Mouse (Mus musculus) CH12.LX (cell line): ENCODE measurements around the gene Gm30083. TPM values are rescaled to one million over a fixed set of nuclear protein-coding genes. Genes with fewer than 3 reads are reported as not detected.

Source experiments
- DNase-seq: peaks from one replicate; pipeline ENCODE4 v3.0.0-alpha.2; 2013; ENCODE audit errors: extremely low read depth
- H3K27ac ChIP-seq: 2 replicates; pipeline ENCODE4 v1.5.1; 2012; ENCODE audit warnings: low read depth, mild to moderate bottlenecking, control low read depth, moderate library complexity; ENCODE audit not compliant: insufficient read depth
- H3K27me3 ChIP-seq: replicated peaks from 2 replicates; pipeline ENCODE3; 2012; ENCODE audit warnings: inconsistent platforms
- H3K36me3 ChIP-seq, 2 experiments: replicated peaks in 1 of 2; 2 replicates each; pipeline versions ENCODE3 to v1.6.1; 2012; ENCODE audit warnings: inconsistent platforms in 1 of 2, low read length in 1 of 2, mild to moderate bottlenecking in 1 of 2, mixed read lengths in 1 of 2, moderate library complexity in 1 of 2; ENCODE audit not compliant: control insufficient read depth in 1 of 2, insufficient read depth in 1 of 2
- H3K4me1 ChIP-seq, 2 experiments: 2 replicates each; pipeline ENCODE4 v1.6.1; 2012; ENCODE audit warnings: inconsistent platforms in 1 of 2, moderate library complexity in 1 of 2; ENCODE audit not compliant: insufficient read depth in 2 of 2, control insufficient read depth in 1 of 2
- H3K4me2 ChIP-seq: 2 replicates; pipeline ENCODE4 v1.6.1; 2012; ENCODE audit warnings: low read depth, mild to moderate bottlenecking, control low read depth; ENCODE audit not compliant: poor library complexity, insufficient read depth, severe bottlenecking
- H3K4me3 ChIP-seq, 3 experiments: fragments of 150-350 bp in 1 of 3; sonication (generic) in 1 of 3; replicated peaks in 1 of 3; 2 replicates each; pipeline versions ENCODE3 to v1.5.1; 2011 to 2012; ENCODE audit warnings: low read depth in 2 of 3, low read length in 2 of 3, mild to moderate bottlenecking in 2 of 3, moderate library complexity in 2 of 3, control low read depth in 1 of 3, improper control_type of control experiment in 1 of 3, inconsistent platforms in 1 of 3, mixed read lengths in 1 of 3; ENCODE audit not compliant: poor library complexity in 1 of 3
- H3K79me2 ChIP-seq: replicated peaks from 2 replicates; pipeline ENCODE4 v1.6.1; 2012; ENCODE audit warnings: mild to moderate bottlenecking, moderate library complexity; ENCODE audit not compliant: control insufficient read depth, poor library complexity, insufficient read depth, severe bottlenecking; ENCODE audit errors: extremely low read depth
- H3K9ac ChIP-seq: 2 replicates; pipeline ENCODE4 v1.6.1; 2012; ENCODE audit warnings: low read depth, mild to moderate bottlenecking, control low read depth, moderate library complexity; ENCODE audit not compliant: insufficient read depth
- H3K9me3 ChIP-seq: replicated peaks from 2 replicates; pipeline ENCODE3; 2012; ENCODE audit warnings: low read length, inconsistent platforms, mixed read lengths
- BHLHE40 ChIP-seq: IDR thresholded peaks from 2 replicates; pipeline ENCODE4 v1.6.1; 2011; ENCODE audit warnings: mild to moderate bottlenecking, low read depth, low read length, improper control_type of control experiment
- CHD2 ChIP-seq: IDR thresholded peaks from 2 replicates; pipeline ENCODE4 v1.6.1; 2011; ENCODE audit warnings: low read length, improper control_type of control experiment
- E2F4 ChIP-seq: IDR thresholded peaks from 2 replicates; pipeline ENCODE4 v1.6.1; 2011; ENCODE audit warnings: low read depth, low read length, improper control_type of control experiment; ENCODE audit not compliant: insufficient replicate concordance
- EP300 ChIP-seq: IDR thresholded peaks from 2 replicates; pipeline ENCODE4 v1.6.1; 2011; ENCODE audit warnings: low read length, improper control_type of control experiment
- GABPA ChIP-seq: IDR thresholded peaks from 2 replicates; pipeline ENCODE4 v1.6.1; 2012; ENCODE audit warnings: low read depth, low read length, improper control_type of control experiment, inconsistent platforms; ENCODE audit not compliant: insufficient replicate concordance
- IRF4 ChIP-seq: IDR thresholded peaks from 2 replicates; pipeline ENCODE4 v1.6.1; 2014; ENCODE audit warnings: low read depth, mild to moderate bottlenecking, inconsistent platforms, low read length, improper control_type of control experiment
- JUND ChIP-seq: conservative IDR thresholded peaks from 2 replicates; pipeline ENCODE4 v1.6.1; 2011; ENCODE audit warnings: low read depth, low read length, improper control_type of control experiment
- MAX ChIP-seq: IDR thresholded peaks from 2 replicates; pipeline ENCODE4 v1.6.1; 2011; ENCODE audit warnings: low read length, improper control_type of control experiment
- MAZ ChIP-seq: IDR thresholded peaks from 2 replicates; pipeline ENCODE4 v1.6.1; 2012; ENCODE audit warnings: low read depth, mild to moderate bottlenecking, inconsistent platforms, low read length, improper control_type of control experiment, moderate library complexity
- MXI1 ChIP-seq: IDR thresholded peaks from 2 replicates; pipeline ENCODE4 v1.6.1; 2011; ENCODE audit warnings: mild to moderate bottlenecking, low read depth, low read length, improper control_type of control experiment
- MYC ChIP-seq: IDR thresholded peaks from 2 replicates; pipeline ENCODE4 v1.6.1; 2011; ENCODE audit warnings: low read depth, mild to moderate bottlenecking, improper control_type of control experiment, low read length
- PAX5 ChIP-seq: IDR thresholded peaks from 2 replicates; pipeline ENCODE4 v1.6.1; 2012; ENCODE audit warnings: low read length, inconsistent platforms, mixed read lengths
- POLR2A ChIP-seq: IDR thresholded peaks from 2 replicates; pipeline ENCODE4 v1.6.1; 2011; ENCODE audit warnings: low read depth, mild to moderate bottlenecking, improper control_type of control experiment, low read length
- POLR2AphosphoS2 ChIP-seq: IDR thresholded peaks from 2 replicates; pipeline ENCODE4 v1.6.1; 2011; ENCODE audit warnings: low read depth, low read length, improper control_type of control experiment
- SIN3A ChIP-seq: IDR thresholded peaks from 2 replicates; pipeline ENCODE4 v1.6.1; 2012; ENCODE audit warnings: low read length, improper control_type of control experiment, inconsistent platforms
- SMC3 ChIP-seq: IDR thresholded peaks from 2 replicates; pipeline ENCODE4 v1.6.1; 2011; ENCODE audit warnings: low read depth, low read length, improper control_type of control experiment
- TBP ChIP-seq: conservative IDR thresholded peaks from 2 replicates; pipeline ENCODE4 v1.6.1; 2011; ENCODE audit warnings: low read depth, low read length, improper control_type of control experiment
- TCF12 ChIP-seq: IDR thresholded peaks from 2 replicates; pipeline ENCODE4 v1.6.1; 2014; ENCODE audit warnings: low read depth, mild to moderate bottlenecking, inconsistent platforms, low read length, improper control_type of control experiment
- UBTF ChIP-seq: IDR thresholded peaks from 2 replicates; pipeline ENCODE4 v1.6.1; 2012; ENCODE audit warnings: low read depth, mild to moderate bottlenecking, inconsistent platforms, low read length, improper control_type of control experiment, moderate library complexity
- USF1 ChIP-seq: IDR thresholded peaks from 2 replicates; pipeline ENCODE4 v1.6.1; 2014; ENCODE audit warnings: low read depth, mild to moderate bottlenecking, inconsistent platforms, low read length, improper control_type of control experiment
- USF2 ChIP-seq: conservative IDR thresholded peaks from 2 replicates; pipeline ENCODE4 v1.6.1; 2011; ENCODE audit warnings: low read depth, low read length, improper control_type of control experiment
- ZKSCAN1 ChIP-seq: IDR thresholded peaks from 2 replicates; pipeline ENCODE4 v1.6.1; 2012; ENCODE audit warnings: low read depth, inconsistent platforms, low read length, improper control_type of control experiment, borderline replicate concordance
- ZMIZ1 ChIP-seq: IDR thresholded peaks from 2 replicates; pipeline ENCODE4 v1.6.1; 2012; ENCODE audit warnings: low read depth, mild to moderate bottlenecking, inconsistent platforms, low read length, improper control_type of control experiment
- ZNF384 ChIP-seq: IDR thresholded peaks from 2 replicates; pipeline ENCODE4 v1.6.1; 2012; ENCODE audit warnings: low read depth, low read length, improper control_type of control experiment, inconsistent platforms
- dilution Hi-C: fragments of 300-500 bp; cut with MboI; formaldehyde crosslinking; loops from 2 replicates; pipeline ENCODE4 v1.14.3; 2020; ENCODE audit warnings: low sequenced_read_pairs; ENCODE audit not compliant: extremely low pct_unique_long_range_greater_than_20kb, extremely low pct_ligation_motif_present
- in situ Hi-C: fragments of 300-500 bp; cut with MboI; formaldehyde crosslinking; loops from 3 replicates; pipeline ENCODE4 v1.14.3; 2019; ENCODE audit warnings: low sequenced_read_pairs, low pct_ligation_motif_present, low pct_unique_long_range_greater_than_20kb, mixed read lengths
- polyA plus RNA-seq: library from polyadenylated mRNA; unstranded; fragments of >175 nt; gene quantifications from 2 replicates; pipeline ENCODE4 v1.2.1, GENCODE M21; 2012; ENCODE audit warnings: low read depth; ENCODE audit not compliant: insufficient read length
- total RNA-seq, 2 experiments: library from RNA; depleted of rRNA; stranded (reverse); fragments of 300-350 nt in 1 of 2; fragments of >200 nt in 1 of 2; gene quantifications; 2 replicates each; pipeline ENCODE4 v1.2.3; 2012 to 2014

The Gm30083 gene
- not detected in 2 replicates for total RNA-seq (2012; rRNA removed)
- total RNA-seq (2014; rRNA removed) = not detected in 2 replicates
- not detected in 2 replicates for polyA plus RNA-seq

GRCm38 (mm10) chr14:34015063-34015462 lies at the start of gene Gm30083:
Gene Gm30083 (minus strand): TSS chr14:34015182.
- H3K9ac ChIP-seq = no peak within 1 kb of the TSS
- no peak within 1 kb of the TSS for H3K27ac ChIP-seq
- no peak for DNase-seq
- H3K9me3 ChIP-seq = no peaks in the 10 kb centered on the region
- H3K79me2 ChIP-seq = no peaks in the 10 kb centered on the region
- no peaks in the 10 kb centered on the region for H3K27me3 ChIP-seq
- H3K4me2 ChIP-seq = no peak within 1 kb of the TSS
- no peak within 1 kb of the TSS for H3K4me3 ChIP-seq
- TF ChIP-seq ZNF384 (no peak), SIN3A (no peak), POLR2AphosphoS2 (no peak), USF1 (no peak), SMC3 (no peak), MAX (no peak), ZKSCAN1 (no peak), PAX5 (no peak)
- TF ChIP-seq, all 38 proteins: peak for 0
- in situ Hi-C loops = no loop called here
- Histone ChIP-seq H3K36me3 (no peaks in the 10 kb centered on the region), H3K4me1 (peaks cover 0 to 5% of the 10 kb centered on the region in 2 experiments; a peak in 1 of 4 replicates)
- dilution Hi-C loops = no loop called here

GRCm38 (mm10) chr14:34052516-34052915 lies 37.5 kb upstream of the Gm30083 start, which contains the start of gene Antxrl:
Gene Antxrl (plus strand): TSS chr14:34052707.
- H3K27ac ChIP-seq = no peak within 1 kb of the TSS
- in situ Hi-C loops (no loop called here), dilution Hi-C loops (no loop called here)
- no peaks in the 10 kb centered on the region for H3K79me2 ChIP-seq
- peaks cover 0 to 6% of the 10 kb centered on the region in 2 experiments; a peak in 2 of 4 replicates for H3K4me1 ChIP-seq
- H3K4me3 ChIP-seq = no peak within 1 kb of the TSS
- no peak within 1 kb of the TSS for H3K4me2 ChIP-seq
- H3K9me3 ChIP-seq = no peaks in the 10 kb centered on the region
- H3K36me3 ChIP-seq = no peaks in the 10 kb centered on the region
- H3K27me3 ChIP-seq = no peaks in the 10 kb centered on the region
- no peak within 1 kb of the TSS for H3K9ac ChIP-seq
- no peak for DNase-seq
- TF ChIP-seq ZMIZ1 (no peak), E2F4 (no peak), MAX (no peak), ZKSCAN1 (no peak), GABPA (no peak), SMC3 (no peak), TCF12 (no peak), PAX5 (no peak), USF2 (no peak), JUND (no peak), MYC (no peak), UBTF (no peak), TBP (no peak), MAZ (no peak), BHLHE40 (no peak), IRF4 (no peak), CHD2 (no peak), MXI1 (no peak), POLR2A (no peak), EP300 (no peak)
